Mouse (Mus musculus) adrenal gland, adult 10 weeks (tissue): ENCODE results near the gene Rbbp8nl. TPM values are rescaled to one million over a fixed set of nuclear protein-coding genes. Genes with fewer than 3 reads are reported as not detected.

Source experiments
- polyA plus RNA-seq: library from polyadenylated mRNA; stranded (reverse); fragments of 350-450 nt; fragmentation: Illumina TruSeq; extraction: RNeasy Lipid Tissue Mini Kit (QIAGEN cat#74804); gene quantifications from one replicate; pipeline ENCODE4 v1.2.3, GENCODE M21; 2014; ENCODE audit warnings: low read depth, low replicate concordance

The Rbbp8nl gene
- polyA plus RNA-seq: not detected

DNA sequence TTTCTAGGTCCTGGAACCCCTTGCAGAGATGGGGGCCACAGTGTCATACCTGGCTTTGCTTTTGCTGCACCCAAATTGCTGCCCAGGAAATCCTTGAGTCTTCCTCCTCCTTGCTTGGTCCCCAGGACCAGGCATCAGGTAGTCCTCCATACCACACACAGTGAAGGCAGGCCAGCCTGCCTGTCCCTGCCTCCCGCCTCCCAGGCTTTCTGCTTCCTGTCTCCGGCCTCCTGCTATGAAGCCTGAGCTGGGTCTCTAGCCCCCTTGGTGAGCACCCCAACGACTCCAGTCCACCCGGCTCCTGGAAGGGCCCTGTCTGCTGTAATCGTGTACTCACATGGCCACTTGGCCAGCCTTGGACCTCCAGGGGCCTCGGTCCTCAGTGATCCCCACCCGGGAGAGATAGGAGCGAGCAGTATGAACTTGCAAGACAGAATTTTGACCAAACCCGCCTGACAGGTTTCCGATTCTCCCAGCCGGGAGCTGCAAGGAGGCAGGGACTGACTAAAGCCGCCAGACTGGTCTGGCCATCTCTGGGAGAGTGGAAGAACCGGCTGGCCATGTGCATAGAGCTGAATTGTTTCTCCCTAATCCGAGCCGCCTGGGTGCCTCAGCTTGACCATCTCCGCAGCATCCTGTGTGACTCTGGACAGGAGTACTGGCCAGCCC is at the start of gene Rbbp8nl:
Rbbp8nl (minus strand) TSS at position 440 of the 669 bp plus-strand sequence.

GRCm38 (mm10) chr2:180334551-180334986 is 44.9 kb upstream of the Rbbp8nl start, which contains the start of gene Gata5:
Gene Gata5, minus strand, starts transcription at chr2:180334699.

GRCm38 (mm10) chr2:180273394-180274244 is 16.1 kb downstream of the Rbbp8nl start, which contains the start of gene Cables2:
Gene Cables2, minus strand, starts transcription at chr2:180273496.

GRCm38 (mm10) chr2:180257001-180257521 is 32.6 kb downstream of the Rbbp8nl start, which contains the start of gene Rps21:
Gene Rps21, plus strand, starts transcription at chr2:180257377.

Other genes with a start within 250 kb of the Rbbp8nl start
- gene Psma7, start 247.4 kb downstream of the Rbbp8nl start, polyA plus RNA-seq: 51.6 TPM
- gene Ss18l1, start 247.4 kb downstream of the Rbbp8nl start, polyA plus RNA-seq: 16.8 TPM
- gene Mtg2, start 219.3 kb downstream of the Rbbp8nl start, polyA plus RNA-seq: 1.7 TPM
- gene Hrh3, start 185.4 kb downstream of the Rbbp8nl start, polyA plus RNA-seq: not detected
- 75.0 TPM for gene Osbpl2, start 170.6 kb downstream of the Rbbp8nl start, polyA plus RNA-seq
- 17.4 TPM for gene Adrm1, start 118.4 kb downstream of the Rbbp8nl start, polyA plus RNA-seq
- gene Lama5, start 64.0 kb downstream of the Rbbp8nl start, polyA plus RNA-seq: 7.4 TPM
- gene Rps21, start 32.5 kb downstream of the Rbbp8nl start, polyA plus RNA-seq: 109 TPM
- gene Cables2, start 16.4 kb downstream of the Rbbp8nl start, polyA plus RNA-seq: 9.2 TPM
- not detected for gene Gata5, start 44.8 kb upstream of the Rbbp8nl start, polyA plus RNA-seq
- not detected for gene Slco4a1, start 166.4 kb upstream of the Rbbp8nl start, polyA plus RNA-seq
- gene Ntsr1, start 210.1 kb upstream of the Rbbp8nl start, polyA plus RNA-seq: not detected